Mouse (Mus musculus) layer of hippocampus, postnatal 10 days (tissue): ENCODE measurements around the gene Lonrf2. TPM values are rescaled to one million over a fixed set of nuclear protein-coding genes. Genes with fewer than 3 reads are reported as not detected.

Experiments used
- DNase-seq, 2 experiments: peaks; one replicate each; pipeline ENCODE4 v3.0.0; 2021; ENCODE audit warnings: low spot score in 2 of 2
- total RNA-seq, 2 experiments: library from RNA; stranded (reverse); gene quantifications; 2 replicates each; pipeline ENCODE4 v1.2.3; 2021

The Lonrf2 gene
- total RNA-seq, 2 experiments from 2014 or later: 122 TPM

GRCm38 (mm10) chr1:38770676-38771075 lies 65.8 kb downstream of the Lonrf2 start:
- DNase-seq: no peak

- DNase-seq: peak; percentile 81
These were observed 66.6 kb downstream of the Lonrf2 start for GRCm38 (mm10) chr1:38769920-38770319.

GRCm38 (mm10) chr1:38767812-38768211 lies 68.7 kb downstream of the Lonrf2 start:
- DNase-seq: peak; percentile 84 to 90

GRCm38 (mm10) chr1:38766661-38767572 lies 69.6 kb downstream of the Lonrf2 start:
- no peak for DNase-seq

- no peak for DNase-seq
These were observed 70.3 kb downstream of the Lonrf2 start for GRCm38 (mm10) chr1:38766254-38766653.

GRCm38 (mm10) chr1:38763960-38764613 lies 72.4 kb downstream of the Lonrf2 start:
- DNase-seq: no peak

GRCm38 (mm10) chr1:38760424-38760823 lies 76.1 kb downstream of the Lonrf2 start:
- DNase-seq: no peak

- peak in 1 of 2 experiments; percentile 18 for DNase-seq
These were observed 78.6 kb downstream of the Lonrf2 start for GRCm38 (mm10) chr1:38757791-38758403.

GRCm38 (mm10) chr1:38743863-38744262 lies 92.6 kb downstream of the Lonrf2 start:
- DNase-seq: no peak

Other genes starting within 250 kb of the Lonrf2 start
- 100 to 1,000 TPM in 1 of 2 experiments, 10 to 100 TPM in 1; 98.4 to 103 TPM for gene Aff3, start 171.8 kb downstream of the Lonrf2 start, total RNA-seq
- gene Chst10, start 61.5 kb upstream of the Lonrf2 start, total RNA-seq: 10 to 100 TPM; 53.0 to 58.5 TPM
- not detected for gene Nms, start 102.4 kb upstream of the Lonrf2 start, total RNA-seq
- 10 to 100 TPM; 46.3 TPM for gene Pdcl3, start 148.9 kb upstream of the Lonrf2 start, total RNA-seq